Mouse (Mus musculus) spleen, embryonic (tissue): Measurements from ENCODE around the gene Rtn3.

Experiments
- CTCF ChIA-PET: fragments of 350-600 bp; sonication (Branson Sonifier 250); formaldehyde crosslinking; loops from one replicate; lab custom pipeline; 2022; lab: Charles Lee

The Rtn3 gene

GRCm38 (mm10) chr19:7382903-7383865 lies 99.9 kb downstream of the Rtn3 start, which contains the start of gene Spindoc:
Spindoc (minus strand) TSS chr19:7382994.
- CTCF ChIA-PET = interaction anchor here (0.6 kb wide), 1 partner anchor 40 kb away, joined by 3 read pairs; no protein-coding TSS in a partner anchor

DNA sequence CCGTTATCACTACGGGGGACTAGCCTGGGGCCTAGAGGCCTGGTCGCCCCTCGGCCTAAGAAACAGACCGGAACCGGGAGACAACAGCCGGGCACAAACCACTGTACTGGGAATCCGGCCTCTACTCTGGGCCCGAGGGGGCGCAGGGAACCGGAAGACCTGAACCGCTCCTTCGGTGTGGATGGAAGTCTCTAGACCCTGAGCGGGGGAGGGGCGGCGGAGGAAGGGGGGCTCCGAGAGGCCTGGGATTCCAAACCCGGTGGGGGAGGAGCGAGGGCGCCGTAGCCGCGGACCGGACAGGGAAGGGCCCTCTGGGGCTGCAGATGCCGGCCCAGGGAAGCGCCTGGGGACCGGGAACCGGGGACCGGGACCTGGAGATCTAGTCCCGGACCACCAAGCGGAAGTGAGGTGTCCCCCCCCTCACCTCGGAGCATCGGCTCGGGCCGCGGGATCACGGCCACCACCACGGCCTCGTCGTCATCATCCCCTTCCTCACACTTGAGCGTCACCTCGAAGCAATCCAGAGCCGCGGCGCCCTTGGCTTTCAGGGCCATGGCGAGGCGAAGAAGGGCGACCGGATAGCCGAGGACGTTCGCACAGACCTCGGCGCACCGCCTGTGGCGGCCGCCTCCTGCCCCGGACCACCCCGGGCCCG lies 100.7 kb downstream of the Rtn3 start:
- CTCF ChIA-PET = interaction anchor here (0.6 to 0.7 kb wide), 2 partner anchors 39 to 43 kb away, joined by 3 read pairs; no protein-coding TSS in a partner anchor

DNA sequence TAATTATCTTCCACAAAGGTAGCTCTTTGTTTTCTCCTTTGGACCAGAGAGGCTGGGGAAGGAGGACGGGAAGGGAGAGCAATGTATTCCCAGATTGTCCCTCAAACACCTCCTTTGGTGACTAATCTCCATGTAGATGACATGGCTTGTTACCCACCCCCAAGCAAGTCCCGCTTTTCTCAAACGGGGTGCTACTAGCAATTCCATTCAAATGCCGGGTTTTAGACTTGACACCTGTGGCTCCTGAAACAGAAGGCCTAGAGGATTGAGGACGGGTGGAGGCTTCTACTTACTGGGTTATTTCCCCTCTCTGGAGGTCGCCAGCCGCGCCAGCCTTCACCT lies 101.2 kb downstream of the Rtn3 start:
- CTCF ChIA-PET = interaction anchor here (0.7 kb wide), 1 partner anchor 43 kb away, joined by 3 read pairs; no protein-coding TSS in a partner anchor

GRCm38 (mm10) chr19:7377639-7378038 lies 105.4 kb downstream of the Rtn3 start:
- CTCF ChIA-PET = no interaction called here
